Mouse (Mus musculus) neural tube, embryonic 15.5 days (tissue): ENCODE measurements at regions not wholly inside any gene's neighbourhood (a gene's known extent, or its start where the extent isn't known, plus 50 kb on each side); places are given as distances from the start of the nearest gene placed in this dataset.
A peak's percentile ranks its signal among the peaks of the same experiment; 100 is the strongest.

Source experiments
- ATAC-seq: fragments of 200-750 bp; cut with Nextera tagmentation; 2 replicates; pipeline ENCODE4 v1.8.0; 2017; ENCODE audit warnings: mild to moderate bottlenecking, moderate TSS enrichment, moderate library complexity; ENCODE audit not compliant: low FRiP score
- H3K27ac ChIP-seq: fragments of 300-500 bp; sonication (generic); replicated peaks from 2 replicates; pipeline ENCODE4 v1.5.1; 2015; ENCODE audit warnings: mild to moderate bottlenecking, inconsistent platforms
- H3K27me3 ChIP-seq: fragments of 300-500 bp; sonication (generic); replicated peaks from 2 replicates; pipeline ENCODE4 v1.6.1; 2015; ENCODE audit warnings: inconsistent platforms
- H3K36me3 ChIP-seq: fragments of 300-500 bp; sonication (generic); 2 replicates; pipeline ENCODE4 v1.6.1; 2015; ENCODE audit warnings: inconsistent platforms
- H3K4me1 ChIP-seq: fragments of 300-500 bp; sonication (generic); 2 replicates; pipeline ENCODE4 v1.6.1; 2015; ENCODE audit warnings: inconsistent platforms
- H3K4me2 ChIP-seq: fragments of 300-500 bp; sonication (generic); 2 replicates; pipeline ENCODE4 v1.6.1; 2015; ENCODE audit warnings: inconsistent platforms, mild to moderate bottlenecking, moderate library complexity
- H3K4me3 ChIP-seq: fragments of 300-500 bp; sonication (generic); replicated peaks from 2 replicates; pipeline ENCODE4 v1.5.1; 2015; ENCODE audit warnings: mild to moderate bottlenecking, inconsistent platforms
- H3K9ac ChIP-seq: fragments of 300-500 bp; sonication (generic); replicated peaks from 2 replicates; pipeline ENCODE4 v1.6.1; 2015; ENCODE audit warnings: mild to moderate bottlenecking, inconsistent platforms
- H3K9me3 ChIP-seq: fragments of 300-500 bp; sonication (generic); replicated peaks from 2 replicates; pipeline ENCODE4 v1.6.1; 2016; ENCODE audit warnings: inconsistent platforms
- WGBS: fragments of 180-500 bp; shearing (Covaris S2); methylation state at CpG from one replicate; pipeline ENCODE4 v1.1.7; 2015; ENCODE audit warnings: mixed read lengths; 5-methylcytosine and 5-hydroxymethylcytosine counted together

- H3K9me3 ChIP-seq = no peaks in the 10 kb centered on the region
- no peak overlapping the region for H3K4me3 ChIP-seq
- no peaks in the 10 kb centered on the region for H3K36me3 ChIP-seq
- no peak overlapping the region for H3K4me2 ChIP-seq
- 28% methylated on average over 15 of the region's 15 CpGs for WGBS
- peaks cover 25% of the 10 kb centered on the region; the same call in 1 of the 2 replicates for H3K4me1 ChIP-seq
- ATAC-seq = no peak
- H3K27me3 ChIP-seq = no peaks in the 10 kb centered on the region
- H3K9ac ChIP-seq = no peak overlapping the region
- peak overlapping the region; percentile 28; the same call in 1 of the 2 replicates for H3K27ac ChIP-seq
Measured at GRCm38 (mm10) chr3:100747421-100748308, 62.4 kb upstream of the Man1a2 start.

- ATAC-seq = no peak
- no peak overlapping the region for H3K27ac ChIP-seq
- no peak overlapping the region for H3K9ac ChIP-seq
- no peaks in the 10 kb centered on the region for H3K9me3 ChIP-seq
- 0 out of 2 replicates have a peak, but pooled peaks cover 2% of the 10 kb centered on the region for H3K4me1 ChIP-seq
- WGBS = 90% methylated on average over 7 of the region's 7 CpGs
- no peaks in the 10 kb centered on the region for H3K27me3 ChIP-seq
- no peak overlapping the region for H3K4me3 ChIP-seq
- no peak overlapping the region for H3K4me2 ChIP-seq
- no peaks in the 10 kb centered on the region for H3K36me3 ChIP-seq
Measured at GRCm38 (mm10) chr3:100737660-100738059, 52.4 kb upstream of the Man1a2 start.

GRCm38 (mm10) chr3:100736539-100736938, 51.2 kb upstream of the Man1a2 start:
- Histone ChIP-seq H3K4me1 (0 out of 2 replicates have a peak, but pooled peaks cover 2% of the 10 kb centered on the region), H3K36me3 (no peaks in the 10 kb centered on the region), H3K4me3 (no peak overlapping the region), H3K9ac (no peak overlapping the region), H3K9me3 (no peaks in the 10 kb centered on the region), H3K4me2 (no peak overlapping the region), H3K27ac (no peak overlapping the region), H3K27me3 (no peaks in the 10 kb centered on the region)
- WGBS = 80% methylated on average over 3 of the region's 3 CpGs
- no peak for ATAC-seq
